Mouse (Mus musculus): ENCODE results near the gene Ehbp1l1. TPM values are rescaled to one million over a fixed set of nuclear protein-coding genes. Genes with fewer than 3 reads are reported as not detected.

Gene Ehbp1l1
- polyA plus RNA-seq, 2 experiments = 25.4 to 51.1 TPM

DNA sequence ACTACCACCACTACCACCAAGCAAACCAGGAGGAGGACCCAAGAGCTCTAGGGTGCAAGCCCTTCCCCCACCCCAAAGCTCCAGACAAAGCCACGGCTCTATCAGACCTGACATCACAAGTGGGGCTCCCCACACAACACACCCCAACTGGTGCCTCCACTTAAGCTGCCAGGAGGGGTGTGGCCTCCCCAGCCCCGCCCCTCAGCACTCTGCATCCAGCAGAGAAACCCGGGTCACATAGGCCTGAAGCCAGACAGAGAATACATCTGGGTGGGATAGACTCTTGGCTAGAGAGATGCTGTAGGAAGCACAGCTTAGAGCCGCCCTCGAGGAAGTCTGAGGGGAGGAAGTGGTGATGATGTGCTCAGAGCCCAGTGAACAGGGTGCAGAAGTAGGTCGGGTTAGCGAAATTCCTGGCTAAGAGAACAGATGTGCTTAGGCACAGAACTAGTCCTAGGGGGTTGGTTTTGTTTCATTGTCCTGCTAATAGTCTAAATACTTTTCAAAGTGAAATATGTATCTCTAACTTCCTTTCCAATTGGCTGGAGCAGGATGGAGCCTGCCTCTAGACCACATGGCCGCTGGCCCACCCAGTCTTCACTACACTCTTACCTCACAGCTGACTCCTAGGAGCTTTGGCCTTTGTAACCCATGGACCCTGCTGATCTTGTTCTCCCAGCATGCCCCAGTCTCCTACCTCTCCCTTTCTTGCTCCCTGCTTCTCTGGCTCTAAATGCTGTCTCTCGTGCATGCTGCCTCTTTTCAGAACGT, 21.1 kb downstream of the Ehbp1l1 start:
- ATAC-seq (ENCODE audit: low FRiP score, low read depth) (peak; percentile 54), DNase-seq (ENCODE audit: low spot score) (peak; percentile 60)
- no peak overlapping the region for H3K9ac ChIP-seq (ENCODE audit: low read depth, low read length, severe bottlenecking)

DNA sequence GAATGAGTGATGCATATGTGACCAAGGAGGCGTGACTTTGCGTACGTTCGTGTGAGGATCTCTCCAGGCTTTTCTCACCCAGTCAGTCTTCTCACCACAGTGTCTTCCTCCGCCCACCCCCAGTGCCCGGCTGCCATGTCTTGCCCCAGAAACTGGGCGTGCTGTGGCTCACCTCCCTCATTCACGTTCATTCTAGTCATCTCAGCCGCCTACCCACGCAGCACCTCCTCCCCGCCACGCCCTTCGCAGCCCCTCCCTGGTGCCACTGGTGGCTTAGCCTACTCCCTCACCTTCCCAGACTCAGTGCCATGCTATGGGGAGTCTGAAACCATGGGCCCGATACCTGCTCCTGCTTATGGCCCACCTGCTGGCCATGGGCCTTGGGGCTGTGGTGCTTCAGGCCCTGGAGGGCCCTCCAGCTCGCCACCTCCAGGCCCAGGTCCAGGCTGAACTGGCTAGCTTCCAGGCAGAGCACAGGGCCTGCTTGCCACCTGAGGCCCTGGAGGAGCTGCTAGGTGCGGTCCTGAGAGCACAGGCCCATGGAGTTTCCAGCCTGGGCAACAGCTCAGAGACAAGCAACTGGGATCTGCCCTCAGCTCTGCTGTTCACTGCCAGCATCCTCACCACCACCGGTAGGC, 21.8 kb downstream of the Ehbp1l1 start, which contains the start of gene Kcnk7:
Kcnk7 (plus strand) TSS at position 205 of the 638 bp plus-strand sequence.
- ATAC-seq (ENCODE audit: low FRiP score, low read depth) (peak; percentile 12), DNase-seq (ENCODE audit: low spot score) (no peak)
- H3K4me3 ChIP-seq (replicated peaks; ENCODE audit: low read length) = no peak within 1 kb of the TSS
- TF ChIP-seq POLR2A (IDR thresholded peaks at IDR 0.05; ENCODE audit: borderline replicate concordance, extremely low read depth, insufficient read depth, insufficient read length) = no peak
- peaks cover 75% of the 10 kb centered on the region for H3K36me3 ChIP-seq (ENCODE audit: control insufficient read depth, insufficient read depth, low read length)
- no peak within 1 kb of the TSS for H3K4me2 ChIP-seq (replicated peaks; ENCODE audit: low read depth, low read length, severe bottlenecking)
- H3K27me3 ChIP-seq (ENCODE audit: control insufficient read depth, insufficient read depth, low read length) = no peaks in the 10 kb centered on the region
- H3K9ac ChIP-seq (ENCODE audit: low read depth, low read length, severe bottlenecking) = no peak within 1 kb of the TSS
- H3K27ac ChIP-seq (replicated peaks; ENCODE audit: low read depth, low read length) = peak within 1 kb of the TSS; percentile 45
- H3K9me3 ChIP-seq (ENCODE audit: control insufficient read depth, low read length) = no peaks in the 10 kb centered on the region
- WGBS = 66% methylated on average over 17 of the region's 17 CpGs
- peaks cover 9% of the 10 kb centered on the region; the same call in 1 of the 2 replicates for H3K4me1 ChIP-seq (ENCODE audit: control insufficient read depth, insufficient read depth, low read length)

More for the DNA sequence above, 21.1 kb downstream of the Ehbp1l1 start:
- Histone ChIP-seq H3K4me2 (replicated peaks; ENCODE audit: low read depth, low read length, severe bottlenecking) (no peak overlapping the region), H3K4me1 (ENCODE audit: control insufficient read depth, insufficient read depth, low read length) (peaks cover 9% of the 10 kb centered on the region; the same call in 1 of the 2 replicates), H3K9me3 (ENCODE audit: control insufficient read depth, low read length) (no peaks in the 10 kb centered on the region), H3K27me3 (ENCODE audit: control insufficient read depth, insufficient read depth, low read length) (no peaks in the 10 kb centered on the region), H3K36me3 (ENCODE audit: control insufficient read depth, insufficient read depth, low read length) (peaks cover 71% of the 10 kb centered on the region), H3K27ac (replicated peaks; ENCODE audit: low read depth, low read length) (peak overlapping the region; percentile 45), H3K4me3 (replicated peaks; ENCODE audit: low read length) (no peak overlapping the region)
- no peak for TF ChIP-seq POLR2A (IDR thresholded peaks at IDR 0.05; ENCODE audit: borderline replicate concordance, extremely low read depth, insufficient read depth, insufficient read length)
- WGBS = 35% methylated on average over 10 of the region's 10 CpGs

GRCm38 (mm10) chr19:5695849-5696462, 30.2 kb downstream of the Ehbp1l1 start:
- WGBS = 16% methylated on average over 41 of the region's 41 CpGs
- no peak for TF ChIP-seq POLR2A (IDR thresholded peaks at IDR 0.05; ENCODE audit: borderline replicate concordance, extremely low read depth, insufficient read depth, insufficient read length)
- no peaks in the 10 kb centered on the region for H3K27me3 ChIP-seq (ENCODE audit: control insufficient read depth, insufficient read depth, low read length)
- peaks cover 17% of the 10 kb centered on the region for H3K4me1 ChIP-seq (ENCODE audit: control insufficient read depth, insufficient read depth, low read length)
- ATAC-seq (ENCODE audit: low FRiP score, low read depth) (no peak; the same call in 1 of the 2 replicates), DNase-seq (ENCODE audit: low spot score) (no peak)
- no peak overlapping the region for H3K27ac ChIP-seq (replicated peaks; ENCODE audit: low read depth, low read length)
- H3K36me3 ChIP-seq (ENCODE audit: control insufficient read depth, insufficient read depth, low read length) = peaks cover 94% of the 10 kb centered on the region
- H3K4me2 ChIP-seq (replicated peaks; ENCODE audit: low read depth, low read length, severe bottlenecking) = no peak overlapping the region
- no peaks in the 10 kb centered on the region for H3K9me3 ChIP-seq (ENCODE audit: control insufficient read depth, low read length)
- H3K4me3 ChIP-seq (replicated peaks; ENCODE audit: low read length) = no peak overlapping the region
- no peak overlapping the region for H3K9ac ChIP-seq (ENCODE audit: low read depth, low read length, severe bottlenecking)

DNA sequence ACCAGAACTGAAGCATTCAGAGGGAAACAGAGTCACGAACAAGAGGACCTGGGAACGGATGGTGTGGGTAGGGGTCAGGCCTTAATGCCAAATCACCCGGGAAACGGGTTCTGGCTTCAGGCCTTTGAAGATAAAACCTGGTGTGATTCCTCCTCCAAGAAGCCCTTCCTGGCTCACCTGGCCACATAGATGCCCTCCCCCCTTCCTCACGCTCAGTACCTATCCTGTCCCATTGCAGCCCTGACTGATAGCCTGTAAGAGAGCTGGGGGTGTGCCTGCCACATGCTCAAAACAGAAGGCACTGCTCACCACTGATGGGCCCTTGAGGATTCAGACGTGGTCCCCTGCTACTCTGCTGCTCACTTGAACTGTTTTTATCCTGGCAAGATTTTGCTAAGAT, 32.3 kb downstream of the Ehbp1l1 start:
- H3K4me3 ChIP-seq (replicated peaks; ENCODE audit: low read length) = no peak overlapping the region
- no peak overlapping the region for H3K9ac ChIP-seq (ENCODE audit: low read depth, low read length, severe bottlenecking)
- no peaks in the 10 kb centered on the region for H3K27me3 ChIP-seq (ENCODE audit: control insufficient read depth, insufficient read depth, low read length)
- DNase-seq (ENCODE audit: low spot score) (no peak), ATAC-seq (ENCODE audit: low FRiP score, low read depth) (no peak)
- no peak overlapping the region for H3K27ac ChIP-seq (replicated peaks; ENCODE audit: low read depth, low read length)
- H3K36me3 ChIP-seq (ENCODE audit: control insufficient read depth, insufficient read depth, low read length) = peaks cover 77% of the 10 kb centered on the region
- WGBS = 77% methylated on average over 6 of the region's 6 CpGs
- H3K4me1 ChIP-seq (ENCODE audit: control insufficient read depth, insufficient read depth, low read length) = peaks cover 26% of the 10 kb centered on the region
- no peak overlapping the region for H3K4me2 ChIP-seq (replicated peaks; ENCODE audit: low read depth, low read length, severe bottlenecking)
- H3K9me3 ChIP-seq (ENCODE audit: control insufficient read depth, low read length) = no peaks in the 10 kb centered on the region
- TF ChIP-seq POLR2A (IDR thresholded peaks at IDR 0.05; ENCODE audit: borderline replicate concordance, extremely low read depth, insufficient read depth, insufficient read length) = no peak

- Histone ChIP-seq H3K4me1 (ENCODE audit: control insufficient read depth, insufficient read depth, low read length) (peaks cover 26% of the 10 kb centered on the region), H3K9me3 (ENCODE audit: control insufficient read depth, low read length) (no peaks in the 10 kb centered on the region), H3K27me3 (ENCODE audit: control insufficient read depth, insufficient read depth, low read length) (no peaks in the 10 kb centered on the region), H3K9ac (ENCODE audit: low read depth, low read length, severe bottlenecking) (peak overlapping the region; percentile 79; the same call in 1 of the 2 replicates), H3K4me3 (replicated peaks; ENCODE audit: low read length) (peak overlapping the region; percentile 88; the same call in 1 of the 2 replicates), H3K27ac (replicated peaks; ENCODE audit: low read depth, low read length) (peak overlapping the region; percentile 61), H3K4me2 (replicated peaks; ENCODE audit: low read depth, low read length, severe bottlenecking) (peak overlapping the region; percentile 8; the same call in 1 of the 2 replicates), H3K36me3 (ENCODE audit: control insufficient read depth, insufficient read depth, low read length) (peaks cover 69% of the 10 kb centered on the region)
- TF ChIP-seq POLR2A (IDR thresholded peaks at IDR 0.05; ENCODE audit: borderline replicate concordance, extremely low read depth, insufficient read depth, insufficient read length) = no peak
- 78% methylated on average over 10 of the region's 10 CpGs for WGBS
- ATAC-seq (ENCODE audit: low FRiP score, low read depth) (no peak), DNase-seq (ENCODE audit: low spot score) (no peak)
Observed at GRCm38 (mm10) chr19:5692913-5693396, 33.2 kb downstream of the Ehbp1l1 start.
